Mouse (Mus musculus) left cerebral cortex, postnatal 25 days (tissue): Measurements from ENCODE around the gene Duxbl2. TPM values are rescaled to one million over a fixed set of nuclear protein-coding genes. Genes with fewer than 3 reads are reported as not detected.
"Not testable (repeated sequence)": the region's sequence is repeated elsewhere in the genome, so short reads cannot be mapped to it uniquely, and the experiment has no call there.

Experiments
- DNase-seq, 2 experiments: peaks; one replicate each; pipeline ENCODE4 v3.0.0; 2022; ENCODE audit warnings: low spot score in 2 of 2, mixed read lengths in 1 of 2
- intact Hi-C: fragments of 180-260 bp; cut with DNase I; formaldehyde crosslinking; loops from one replicate; pipeline ENCODE4 v1.15.1; 2025
- total RNA-seq, 2 experiments: library from RNA; stranded (reverse); gene quantifications; 2 replicates each; pipeline ENCODE4 v1.2.3; 2021

The Duxbl2 gene
- total RNA-seq: under 1 TPM; 0.43 to 0.78 TPM

- DNase-seq, intact Hi-C loops: not testable (repeated sequence)
These were observed at the start of gene Duxbl2 for GRCm38 (mm10) chr14:26118150-26118549. Gene Duxbl2 (plus strand): TSS chr14:26118349.

GRCm38 (mm10) chr14:26076620-26077390 is 41.3 kb upstream of the Duxbl2 start:
- intact Hi-C loops, DNase-seq: not testable (repeated sequence)

- DNase-seq, intact Hi-C loops: not testable (repeated sequence)
These were observed 36.9 kb upstream of the Duxbl2 start, which contains the start of gene Cphx2 for GRCm38 (mm10) chr14:26081216-26081615. Gene Cphx2 (plus strand): TSS chr14:26081516.

GRCm38 (mm10) chr14:26081997-26082396 is 36.2 kb upstream of the Duxbl2 start, which contains the start of gene Cphx3:
Gene Cphx3 (plus strand): TSS chr14:26082297.
- intact Hi-C loops: not testable (repeated sequence)

GRCm38 (mm10) chr14:26097622-26098021 is 20.5 kb upstream of the Duxbl2 start:
- DNase-seq, intact Hi-C loops: not testable (repeated sequence)

More at GRCm38 (mm10) chr14:26081997-26082396, 36.2 kb upstream of the Duxbl2 start, which contains the start of gene Cphx3:
- not testable (repeated sequence) for DNase-seq

GRCm38 (mm10) chr14:26118550-26119000 is 426 bp downstream of the Duxbl2 start:
- not testable (repeated sequence) for DNase-seq

GRCm38 (mm10) chr14:26119095-26119494 is 946 bp downstream of the Duxbl2 start:
- intact Hi-C loops: not testable (repeated sequence)

More at GRCm38 (mm10) chr14:26118550-26119000, 426 bp downstream of the Duxbl2 start:
- intact Hi-C loops: not testable (repeated sequence)

GRCm38 (mm10) chr14:26147095-26147494 is 28.9 kb downstream of the Duxbl2 start:
- intact Hi-C loops, DNase-seq: not testable (repeated sequence)

More at GRCm38 (mm10) chr14:26119095-26119494, 946 bp downstream of the Duxbl2 start:
- DNase-seq: not testable (repeated sequence)

- DNase-seq, intact Hi-C loops: not testable (repeated sequence)
These were observed 37.9 kb downstream of the Duxbl2 start for GRCm38 (mm10) chr14:26156032-26156431.

GRCm38 (mm10) chr14:26161156-26161555 is 43.0 kb downstream of the Duxbl2 start:
- intact Hi-C loops, DNase-seq: not testable (repeated sequence)

GRCm38 (mm10) chr14:26162423-26162822 is 44.3 kb downstream of the Duxbl2 start:
- intact Hi-C loops, DNase-seq: not testable (repeated sequence)

GRCm38 (mm10) chr14:26165266-26165665 is 47.1 kb downstream of the Duxbl2 start:
- DNase-seq, intact Hi-C loops: not testable (repeated sequence)

- intact Hi-C loops, DNase-seq: not testable (repeated sequence)
These were observed 55.8 kb downstream of the Duxbl2 start for GRCm38 (mm10) chr14:26173955-26174354.

GRCm38 (mm10) chr14:26175028-26175427 is 56.9 kb downstream of the Duxbl2 start:
- intact Hi-C loops, DNase-seq: not testable (repeated sequence)

Other genes with a start within 250 kb of the Duxbl2 start
- not detected for gene Plac9a, start 215.2 kb upstream of the Duxbl2 start, total RNA-seq
- 10 to 100 TPM in 1 of 2 experiments, 1 to 10 TPM in 1; 5.7 to 11.0 TPM for gene Tmem254a, start 190.7 kb upstream of the Duxbl2 start, total RNA-seq
- gene Cphx1, start 180.0 kb upstream of the Duxbl2 start, total RNA-seq: not detected
- gene Duxbl1, start 139.8 kb upstream of the Duxbl2 start, total RNA-seq: under 1 TPM; 0.64 to 0.73 TPM
- 1 to 10 TPM; 2.9 to 5.4 TPM for gene Gm9780, start 75.6 kb upstream of the Duxbl2 start, total RNA-seq
- 10 to 100 TPM; 26.8 to 34.2 TPM for gene Tmem254c, start 51.0 kb upstream of the Duxbl2 start, total RNA-seq
- gene Cphx2, start 36.8 kb upstream of the Duxbl2 start, total RNA-seq: not detected
- not detected for gene Cphx3, start 36.1 kb upstream of the Duxbl2 start, total RNA-seq
- 1 to 10 TPM; 5.3 to 7.6 TPM for gene Plac9b, start 64.1 kb downstream of the Duxbl2 start, total RNA-seq
- gene Tmem254b, start 88.7 kb downstream of the Duxbl2 start, total RNA-seq: 10 to 100 TPM; 18.1 to 24.7 TPM
- not detected for gene Duxbl3, start 139.6 kb downstream of the Duxbl2 start, total RNA-seq